Mouse (Mus musculus) embryo, embryonic 10 days (tissue): ENCODE measurements around the gene Tacr1.

Experiments used
- DNase-seq: peaks from one replicate; pipeline ENCODE4 v3.0.0-alpha.2; 2015; ENCODE audit warnings: low spot score

Gene Tacr1

DNA sequence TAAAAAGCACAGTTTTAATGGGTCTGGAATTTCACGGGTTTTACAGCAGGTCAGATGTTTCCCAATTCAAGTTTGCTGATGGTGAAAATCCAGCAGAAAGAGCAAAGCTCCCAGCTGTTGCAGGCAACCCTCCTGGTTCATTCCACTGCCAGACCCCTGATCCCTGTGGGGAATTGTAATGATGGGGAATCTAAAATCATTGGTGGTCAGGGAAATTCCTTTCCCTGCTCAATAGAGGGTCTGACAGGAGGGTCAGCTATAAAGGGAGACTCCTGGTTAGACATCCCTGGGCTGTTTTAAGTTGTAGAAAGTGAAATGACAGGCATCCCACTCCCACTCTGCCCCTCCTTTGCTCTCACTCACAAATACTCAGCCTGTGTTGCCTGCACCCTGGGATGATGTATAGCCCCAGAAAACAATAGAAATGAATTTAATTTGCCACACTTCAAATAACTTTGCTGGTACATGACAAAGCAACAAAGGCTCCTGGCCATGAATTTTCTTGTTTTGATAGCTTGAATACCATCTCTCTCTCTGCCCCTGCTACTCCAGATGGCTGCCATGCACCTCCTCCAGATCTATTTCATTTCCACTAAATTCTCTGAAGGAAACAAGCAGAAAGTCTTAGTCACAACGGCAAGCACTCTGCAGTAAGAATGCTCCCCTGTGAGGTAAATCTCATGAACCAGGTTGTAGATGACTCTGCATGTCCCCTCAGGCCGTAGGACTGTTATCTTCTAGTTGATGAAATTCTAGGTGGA lies 123.2 kb downstream of the Tacr1 start:
- DNase-seq, result peak; percentile 18

DNA sequence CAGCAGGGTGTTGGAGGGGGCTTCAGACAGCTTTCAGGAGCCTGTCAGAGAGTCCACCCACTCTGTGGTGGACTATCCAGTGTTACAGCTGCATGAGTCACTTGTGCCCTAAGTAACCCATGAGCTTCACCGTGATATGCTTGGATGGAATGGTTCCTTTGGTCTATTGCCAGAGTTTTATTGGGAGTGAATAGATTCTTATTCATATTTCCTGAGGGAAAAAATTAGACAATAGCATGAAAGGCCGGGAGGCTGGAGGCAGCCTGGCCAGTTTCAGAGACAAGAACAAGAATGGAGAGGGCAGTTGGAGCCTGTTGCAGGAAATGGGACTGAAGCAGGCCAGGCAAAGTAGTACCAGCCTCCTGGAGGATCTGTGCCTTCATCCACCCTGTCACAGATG lies 126.5 kb downstream of the Tacr1 start:
- DNase-seq, result no peak

DNA sequence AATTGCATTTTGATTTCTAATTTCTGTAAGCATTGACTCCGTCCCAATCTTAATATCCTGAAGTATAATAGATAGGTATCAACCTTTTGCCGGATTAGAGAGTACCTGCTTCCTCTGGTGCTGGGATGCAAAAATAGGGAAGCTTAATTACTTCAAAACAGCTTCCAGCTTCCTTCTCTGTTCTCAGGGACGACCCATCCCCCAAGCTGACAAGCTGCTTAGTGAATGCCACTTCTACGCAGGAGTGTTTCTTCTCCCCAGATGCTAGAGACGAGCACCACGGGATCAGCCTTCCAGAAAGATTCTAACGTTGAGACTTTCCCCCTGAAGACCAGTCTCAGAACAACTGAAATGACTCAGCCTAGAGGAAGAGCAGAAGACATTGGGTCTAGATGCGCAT lies 134.5 kb downstream of the Tacr1 start:
- DNase-seq, result no peak

DNA sequence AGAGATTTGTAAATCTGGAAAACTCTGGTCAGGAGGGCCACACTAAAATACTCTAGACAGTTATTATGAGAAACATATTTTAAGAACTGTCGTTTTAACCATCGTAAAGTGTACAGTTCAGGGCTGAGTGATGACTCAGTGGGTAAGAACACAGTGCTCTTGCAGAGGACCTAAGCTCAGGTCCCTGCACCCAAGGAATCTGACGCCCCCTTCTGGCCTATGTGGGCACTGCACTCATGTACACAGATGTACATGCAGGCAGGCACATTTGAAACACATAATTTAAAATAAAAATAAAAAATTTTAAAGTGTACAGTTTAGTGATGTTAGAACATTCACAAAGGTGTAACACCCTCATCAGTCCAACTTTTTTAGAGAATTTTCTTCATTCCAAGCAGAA lies 147.1 kb downstream of the Tacr1 start:
- no peak for DNase-seq

DNA sequence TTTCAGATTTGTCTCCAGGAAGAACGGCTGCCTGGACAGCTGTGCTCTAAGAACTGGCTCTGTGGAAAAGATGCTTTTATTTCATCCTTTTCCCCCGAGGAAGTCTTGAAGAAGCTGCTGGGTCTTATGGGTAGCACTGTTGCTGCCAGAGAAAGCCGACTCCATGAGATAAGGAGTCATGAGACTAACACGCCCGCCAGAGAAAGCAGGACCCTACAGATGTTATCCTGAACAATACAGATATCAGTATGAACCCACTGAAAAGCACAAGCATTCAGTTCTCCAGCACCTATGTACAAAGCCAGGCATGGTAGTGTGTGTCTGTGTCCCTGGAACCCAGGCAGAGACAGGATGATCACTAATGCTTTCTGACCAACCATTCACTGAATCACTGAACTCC lies 173.3 kb downstream of the Tacr1 start:
- no peak for DNase-seq

- DNase-seq, result no peak
Observed at GRCm38 (mm10) chr6:82585396-82585795, 183.3 kb downstream of the Tacr1 start.

DNA sequence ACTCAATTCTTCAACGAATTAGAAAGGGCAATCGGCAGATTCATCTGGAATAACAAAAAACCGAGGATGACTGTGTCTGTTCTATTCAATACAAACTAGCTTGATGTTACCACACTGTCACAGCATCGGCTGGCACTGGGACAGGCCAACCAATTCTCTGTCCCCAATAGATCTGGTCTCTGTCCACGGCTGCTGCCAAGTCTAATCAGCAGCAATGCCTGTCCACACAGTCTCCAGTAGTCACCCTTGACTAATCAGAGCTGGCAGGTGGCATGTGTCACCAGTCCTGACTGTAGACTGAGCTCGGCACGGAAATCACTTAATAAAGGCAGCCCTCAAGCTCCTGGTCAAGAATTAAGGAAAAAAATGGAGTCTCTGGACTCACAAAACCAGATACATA lies 187.3 kb downstream of the Tacr1 start:
- DNase-seq, result no peak

- DNase-seq, result no peak
Observed at GRCm38 (mm10) chr6:82595461-82596090, 193.4 kb downstream of the Tacr1 start.

DNA sequence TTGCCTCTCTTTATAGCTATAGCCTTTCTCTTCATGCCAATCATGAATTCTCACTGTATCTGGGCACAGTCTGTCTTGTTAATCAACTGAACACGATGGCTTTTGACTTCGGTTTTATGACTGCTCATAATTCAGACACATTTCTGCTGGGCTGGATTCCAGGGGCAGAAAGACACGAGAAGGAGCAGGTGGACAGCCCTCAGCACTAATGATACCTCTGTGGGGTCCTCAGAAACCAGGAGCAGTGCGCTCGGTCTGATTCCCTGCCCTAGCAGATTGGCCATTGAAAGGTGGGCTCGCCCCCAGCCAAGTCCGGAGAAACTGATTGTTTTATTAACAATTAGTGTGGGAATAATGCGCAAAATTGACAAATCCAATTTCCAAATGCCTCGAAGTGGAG lies 201.1 kb downstream of the Tacr1 start:
- DNase-seq, result no peak

GRCm38 (mm10) chr6:82603665-82604064 lies 201.5 kb downstream of the Tacr1 start:
- peak; percentile 63 for DNase-seq

GRCm38 (mm10) chr6:82604791-82605190 lies 202.7 kb downstream of the Tacr1 start:
- DNase-seq, result no peak

DNA sequence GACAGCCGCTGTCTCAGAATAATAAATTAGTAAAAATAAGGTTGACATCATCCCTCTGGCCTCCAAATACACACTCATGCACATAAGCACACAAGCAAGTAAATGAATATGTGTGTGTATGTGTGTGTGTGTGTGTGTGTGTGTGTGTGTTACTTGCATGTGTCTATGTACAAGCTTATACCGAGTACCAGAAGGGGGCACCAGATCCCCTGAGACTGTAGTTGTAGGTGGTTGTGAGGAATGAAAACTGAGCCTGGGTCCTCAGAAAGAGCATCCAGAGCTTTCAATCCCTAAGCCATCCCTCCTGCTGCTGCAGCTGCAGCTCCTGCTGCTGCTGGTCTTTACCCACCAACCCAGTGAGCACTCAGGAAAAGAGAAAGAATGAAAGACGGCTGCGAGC lies 206.6 kb downstream of the Tacr1 start:
- no peak for DNase-seq

DNA sequence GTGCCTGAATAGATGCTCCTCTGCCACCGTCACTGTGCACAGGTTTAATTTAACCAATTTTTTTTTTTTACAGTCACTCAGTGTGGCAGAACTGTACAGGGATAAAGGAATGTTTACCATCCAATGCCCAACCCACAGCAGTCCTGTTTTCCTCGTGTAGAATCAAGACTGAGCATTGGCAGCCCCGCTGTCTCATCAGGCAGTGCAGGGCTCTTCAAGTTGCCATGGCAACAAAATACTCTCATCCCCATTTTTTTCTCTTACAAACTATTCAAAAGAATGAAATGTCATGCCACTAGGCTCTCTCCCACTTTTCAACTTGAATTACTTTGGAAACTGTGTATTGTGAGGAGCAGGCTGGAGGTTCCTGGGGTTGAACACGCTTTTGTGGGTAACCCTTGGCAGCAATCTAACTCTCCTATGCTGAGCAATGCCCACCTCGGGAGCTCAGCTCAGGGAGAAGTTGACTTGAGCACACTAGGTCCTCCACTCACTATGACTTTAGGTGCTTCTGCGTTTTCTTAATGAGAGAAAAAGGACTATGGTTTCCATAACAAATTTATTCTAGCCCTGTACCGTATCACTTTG lies 207.3 kb downstream of the Tacr1 start:
- DNase-seq, result no peak
